Mouse (Mus musculus) liver, embryonic 15.5 days (tissue): ENCODE measurements around the gene Lix1l. TPM values are rescaled to one million over a fixed set of nuclear protein-coding genes. Genes with fewer than 3 reads are reported as not detected.

Experiments used
- ATAC-seq: fragments of 200-750 bp; cut with Nextera tagmentation; 2 replicates; pipeline ENCODE4 v1.8.0; 2017; ENCODE audit warnings: moderate number of reproducible peaks, mild to moderate bottlenecking, moderate library complexity; ENCODE audit not compliant: insufficient read depth
- H3K27ac ChIP-seq: fragments of 300-500 bp; sonication (generic); replicated peaks from 2 replicates; pipeline ENCODE4 v1.5.1; 2015; ENCODE audit warnings: mild to moderate bottlenecking, inconsistent platforms
- H3K27me3 ChIP-seq: fragments of 300-500 bp; sonication (generic); 2 replicates; pipeline ENCODE4 v1.6.1; 2015; ENCODE audit warnings: mild to moderate bottlenecking, inconsistent platforms
- H3K36me3 ChIP-seq: fragments of 300-500 bp; sonication (generic); replicated peaks from 2 replicates; pipeline ENCODE4 v1.6.1; 2015; ENCODE audit warnings: moderate library complexity, mild to moderate bottlenecking, inconsistent platforms
- H3K4me1 ChIP-seq: fragments of 300-500 bp; sonication (generic); replicated peaks from 2 replicates; pipeline ENCODE4 v1.6.1; 2015; ENCODE audit warnings: inconsistent platforms
- H3K4me2 ChIP-seq: fragments of 300-500 bp; sonication (generic); 2 replicates; pipeline ENCODE4 v1.6.1; 2015; ENCODE audit warnings: moderate library complexity, mild to moderate bottlenecking, inconsistent platforms
- H3K4me3 ChIP-seq: fragments of 300-500 bp; sonication (generic); replicated peaks from 2 replicates; pipeline ENCODE4 v1.5.1; 2015; ENCODE audit warnings: mild to moderate bottlenecking, inconsistent platforms
- H3K9ac ChIP-seq: fragments of 300-500 bp; sonication (generic); 2 replicates; pipeline ENCODE4 v1.6.1; 2015; ENCODE audit warnings: moderate library complexity, mild to moderate bottlenecking, inconsistent platforms
- H3K9me3 ChIP-seq: fragments of 300-500 bp; sonication (generic); replicated peaks from 2 replicates; pipeline ENCODE4 v1.6.1; 2016; ENCODE audit warnings: inconsistent platforms
- WGBS: fragments of 180-500 bp; shearing (Covaris S2); methylation state at CpG from one replicate; pipeline ENCODE4 v1.1.7; 2015; ENCODE audit warnings: mixed read lengths; ENCODE audit not compliant: insufficient replicate concordance; 5-methylcytosine and 5-hydroxymethylcytosine counted together
- polyA plus RNA-seq: library from polyadenylated mRNA; unstranded; fragments of >200 nt; fragmentation: Nextera tagmentation; extraction: Ambion mirVana; gene quantifications from 2 replicates; pipeline ENCODE4 v1.2.1, GENCODE M21; 2015

The Lix1l gene
- 0.47 and 0.64 TPM in 2 replicates for polyA plus RNA-seq

DNA sequence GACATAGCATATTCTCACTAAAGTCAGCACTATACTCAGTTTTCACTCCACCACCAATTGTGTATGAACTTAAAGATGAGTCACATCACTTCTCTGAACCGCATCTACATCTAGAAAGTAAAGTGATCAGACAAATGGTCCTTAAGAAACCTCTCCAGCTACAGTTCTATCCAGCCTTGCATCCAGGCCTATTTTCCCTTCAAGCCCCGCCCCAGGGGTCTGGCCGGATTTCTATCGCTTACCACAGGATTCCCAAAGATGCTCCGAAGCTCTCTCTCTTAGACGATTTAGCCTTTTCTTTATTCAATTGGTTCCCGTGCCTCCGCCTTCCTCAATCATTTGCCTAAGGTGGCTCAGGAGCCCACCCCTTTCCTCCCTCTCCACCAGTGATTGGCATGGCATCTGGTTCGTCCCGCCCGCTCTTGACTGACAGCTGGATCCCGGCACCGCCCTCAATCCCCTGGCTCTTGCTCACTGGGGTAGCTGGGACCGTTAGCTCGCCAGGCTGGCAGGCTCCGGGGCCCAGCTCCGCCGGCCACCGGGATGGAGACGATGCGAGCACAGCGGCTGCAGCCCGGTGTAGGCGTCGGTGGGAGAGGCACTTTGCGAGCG is at the start of gene Lix1l:
Gene Lix1l, plus strand, starts transcription at position 511 of the 612 bp plus-strand sequence.
- peaks cover 85% of the 10 kb centered on the region for H3K27me3 ChIP-seq
- H3K9ac ChIP-seq: peak within 1 kb of the TSS; percentile 52; the same call in 1 of the 2 replicates
- H3K36me3 ChIP-seq: no peaks in the 10 kb centered on the region
- H3K4me2 ChIP-seq: peak within 1 kb of the TSS; percentile 85
- H3K4me3 ChIP-seq: peak within 1 kb of the TSS; percentile 64
- peak within 1 kb of the TSS; percentile 51; the same call in 1 of the 2 replicates for H3K27ac ChIP-seq
- WGBS: 2% methylated on average over 27 of the region's 27 CpGs
- H3K9me3 ChIP-seq: no peaks in the 10 kb centered on the region
- H3K4me1 ChIP-seq: peaks cover 43% of the 10 kb centered on the region
- ATAC-seq: peak; percentile 87

DNA sequence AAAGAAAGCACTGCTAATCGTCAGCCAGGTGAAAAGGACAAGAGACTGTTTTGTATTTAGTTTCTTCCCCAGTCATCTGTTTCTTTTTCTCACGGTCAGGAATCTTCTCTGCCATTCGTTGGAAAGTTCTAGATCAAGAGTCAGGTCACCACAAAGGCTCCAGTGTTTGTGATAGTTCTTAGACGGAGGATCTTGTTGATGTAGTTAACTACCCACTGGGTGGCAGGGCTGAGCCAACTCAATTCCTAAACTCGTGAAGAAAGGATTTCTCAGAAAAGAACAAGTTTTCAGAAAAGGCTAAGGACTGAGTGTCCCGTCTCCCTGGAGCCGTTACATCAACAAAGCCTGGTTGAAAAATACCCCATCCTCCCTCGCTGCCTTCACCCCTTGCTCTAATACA is 49.7 kb upstream of the Lix1l start:
- ATAC-seq: no peak
- H3K4me2 ChIP-seq: no peak overlapping the region
- no peak overlapping the region for H3K9ac ChIP-seq
- H3K4me3 ChIP-seq: no peak overlapping the region
- H3K4me1 ChIP-seq: peaks cover 26% of the 10 kb centered on the region
- WGBS: 14% methylated on average over 8 of the region's 8 CpGs
- no peaks in the 10 kb centered on the region for H3K27me3 ChIP-seq
- no peak overlapping the region for H3K27ac ChIP-seq
- H3K9me3 ChIP-seq: no peaks in the 10 kb centered on the region
- H3K36me3 ChIP-seq: no peaks in the 10 kb centered on the region

DNA sequence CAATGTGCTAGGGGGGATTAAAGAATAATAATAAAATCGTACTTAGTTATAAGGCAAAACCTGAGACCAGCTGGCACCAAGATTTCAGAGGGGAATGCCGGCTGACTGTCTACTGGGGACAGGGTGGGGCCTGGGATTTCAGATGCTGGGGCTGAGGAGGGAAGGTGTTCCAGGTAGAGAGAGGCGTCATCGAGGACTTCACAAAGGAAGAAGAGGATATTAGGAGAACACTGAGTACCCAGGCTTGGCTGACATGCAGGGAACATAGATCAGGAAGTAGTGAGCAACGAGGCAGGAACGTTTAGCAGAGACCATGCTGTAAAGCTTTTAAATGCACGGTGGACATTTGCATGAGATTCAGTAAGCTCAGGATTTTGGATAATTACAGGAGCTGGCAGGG is 49.1 kb upstream of the Lix1l start:
- H3K4me3 ChIP-seq: no peak overlapping the region
- no peaks in the 10 kb centered on the region for H3K36me3 ChIP-seq
- 44% methylated on average over 7 of the region's 7 CpGs for WGBS
- H3K4me1 ChIP-seq: peaks cover 33% of the 10 kb centered on the region
- no peak overlapping the region for H3K27ac ChIP-seq
- H3K4me2 ChIP-seq: no peak overlapping the region
- H3K9ac ChIP-seq: no peak overlapping the region
- H3K27me3 ChIP-seq: no peaks in the 10 kb centered on the region
- no peak for ATAC-seq
- H3K9me3 ChIP-seq: no peaks in the 10 kb centered on the region

DNA sequence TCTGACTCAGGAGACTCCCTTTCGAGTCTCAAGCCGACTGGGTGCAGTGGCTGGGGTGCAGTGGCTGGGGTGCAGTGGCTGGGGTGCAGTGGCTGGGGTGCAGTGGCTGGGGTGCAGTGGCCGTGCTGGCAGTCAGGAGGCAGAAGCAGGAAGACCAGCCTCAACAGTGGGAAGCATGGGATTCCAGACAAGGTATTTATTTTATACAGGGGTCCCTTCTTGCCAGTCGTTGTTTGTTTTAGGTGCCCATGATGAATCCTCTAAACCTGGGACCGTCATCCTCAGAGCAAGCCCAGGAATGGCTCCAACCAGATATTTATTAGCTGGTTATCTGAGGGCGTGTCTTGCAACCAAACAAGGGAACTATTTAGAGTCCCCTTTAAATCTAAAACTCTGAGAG is 47.3 kb upstream of the Lix1l start:
- H3K9me3 ChIP-seq: no peaks in the 10 kb centered on the region
- H3K4me3 ChIP-seq: no peak overlapping the region
- H3K27me3 ChIP-seq: no peaks in the 10 kb centered on the region
- peaks cover 37% of the 10 kb centered on the region for H3K4me1 ChIP-seq
- H3K4me2 ChIP-seq: no peak overlapping the region
- ATAC-seq: no peak
- H3K27ac ChIP-seq: no peak overlapping the region
- no peak overlapping the region for H3K9ac ChIP-seq
- H3K36me3 ChIP-seq: no peaks in the 10 kb centered on the region
- 36% methylated on average over 6 of the region's 6 CpGs for WGBS

DNA sequence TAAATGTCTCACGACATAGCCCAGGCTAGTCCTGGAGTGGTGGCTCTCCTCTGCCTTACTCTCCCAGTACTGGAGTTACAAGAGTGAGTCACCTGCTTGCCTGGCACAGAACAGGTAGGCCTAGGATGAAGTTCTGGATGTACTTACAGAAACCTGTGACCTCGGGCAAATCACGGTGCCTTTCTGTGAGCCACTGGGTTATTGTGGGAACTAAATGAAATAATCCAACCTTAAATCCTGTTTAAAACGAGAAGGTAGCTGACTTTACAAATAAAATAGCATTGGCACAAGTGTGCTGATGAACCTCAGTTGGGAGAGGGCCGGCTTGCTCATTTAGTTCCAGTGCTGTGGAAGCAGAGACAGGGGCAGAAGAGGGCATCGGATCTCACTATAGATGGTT is 46.7 kb upstream of the Lix1l start:
- ATAC-seq: no peak
- WGBS: 74% methylated on average over 6 of the region's 6 CpGs
- Histone ChIP-seq H3K4me3 (no peak overlapping the region), H3K4me1 (peaks cover 38% of the 10 kb centered on the region), H3K27ac (no peak overlapping the region), H3K4me2 (no peak overlapping the region), H3K36me3 (peaks cover 3% of the 10 kb centered on the region), H3K9ac (no peak overlapping the region), H3K27me3 (no peaks in the 10 kb centered on the region), H3K9me3 (no peaks in the 10 kb centered on the region)

DNA sequence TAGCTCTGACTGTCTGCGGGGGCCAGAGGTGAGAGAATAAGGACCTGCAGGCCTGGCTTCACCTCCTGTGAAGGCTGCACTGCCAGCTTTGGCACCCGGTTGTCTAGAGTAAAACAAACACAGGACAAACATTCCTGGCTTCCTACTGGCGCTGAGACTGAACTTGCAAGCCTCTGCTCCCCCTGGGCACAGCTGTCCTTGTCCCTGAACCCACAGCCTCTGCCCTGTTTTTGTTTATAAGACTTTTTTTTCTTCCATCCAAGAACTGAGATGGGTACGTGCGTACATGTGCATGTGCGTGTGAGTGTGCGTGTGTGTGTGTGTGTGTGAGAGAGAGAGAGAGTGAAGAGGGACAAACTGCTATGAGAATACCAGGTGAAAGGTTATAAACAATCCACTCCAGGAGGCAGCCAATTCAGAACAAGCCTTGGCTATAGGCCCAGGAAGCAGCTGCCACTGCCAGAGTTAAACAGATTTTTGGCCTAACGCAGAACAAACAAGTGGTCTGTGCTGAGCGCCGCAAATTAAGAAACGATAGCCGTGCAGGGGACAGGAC is 45.8 kb upstream of the Lix1l start:
- Histone ChIP-seq H3K27me3 (no peaks in the 10 kb centered on the region), H3K9ac (no peak overlapping the region), H3K9me3 (no peaks in the 10 kb centered on the region), H3K4me3 (no peak overlapping the region), H3K4me2 (no peak overlapping the region), H3K36me3 (peaks cover 12% of the 10 kb centered on the region), H3K4me1 (peaks cover 47% of the 10 kb centered on the region), H3K27ac (peak overlapping the region; percentile 70)
- no peak for ATAC-seq
- 70% methylated on average over 12 of the region's 12 CpGs for WGBS

DNA sequence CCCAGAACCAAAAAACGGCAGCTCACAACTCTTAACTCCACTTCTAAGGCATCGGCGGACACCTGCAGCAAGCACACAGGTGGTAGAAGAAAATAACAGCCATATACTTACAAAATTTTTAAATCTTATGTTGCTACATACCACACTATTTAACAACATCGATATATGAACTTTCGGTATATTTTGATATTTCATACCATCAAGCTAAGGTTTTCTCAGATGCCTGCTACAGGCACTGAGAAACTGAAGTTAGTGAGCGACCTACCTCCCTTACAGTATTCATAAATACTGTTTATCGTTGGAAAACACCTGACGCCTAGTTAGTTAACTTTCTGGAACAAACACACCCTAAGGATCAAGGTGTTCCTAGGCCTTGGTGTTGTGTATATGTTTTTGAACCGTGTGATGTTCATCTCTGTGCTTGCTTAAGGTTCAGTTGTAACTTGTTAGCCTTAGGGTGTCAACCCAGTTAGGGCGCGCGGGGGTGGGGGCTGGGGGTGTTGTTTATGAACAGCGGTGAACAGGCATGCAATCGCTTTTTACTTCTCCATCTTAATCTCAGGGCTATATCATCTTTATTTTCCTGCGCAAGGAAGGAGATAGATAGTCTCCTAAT is 44.8 kb upstream of the Lix1l start:
- Histone ChIP-seq H3K9ac (peak overlapping the region; percentile 75), H3K4me3 (peak overlapping the region; percentile 75)
- ATAC-seq: no peak

DNA sequence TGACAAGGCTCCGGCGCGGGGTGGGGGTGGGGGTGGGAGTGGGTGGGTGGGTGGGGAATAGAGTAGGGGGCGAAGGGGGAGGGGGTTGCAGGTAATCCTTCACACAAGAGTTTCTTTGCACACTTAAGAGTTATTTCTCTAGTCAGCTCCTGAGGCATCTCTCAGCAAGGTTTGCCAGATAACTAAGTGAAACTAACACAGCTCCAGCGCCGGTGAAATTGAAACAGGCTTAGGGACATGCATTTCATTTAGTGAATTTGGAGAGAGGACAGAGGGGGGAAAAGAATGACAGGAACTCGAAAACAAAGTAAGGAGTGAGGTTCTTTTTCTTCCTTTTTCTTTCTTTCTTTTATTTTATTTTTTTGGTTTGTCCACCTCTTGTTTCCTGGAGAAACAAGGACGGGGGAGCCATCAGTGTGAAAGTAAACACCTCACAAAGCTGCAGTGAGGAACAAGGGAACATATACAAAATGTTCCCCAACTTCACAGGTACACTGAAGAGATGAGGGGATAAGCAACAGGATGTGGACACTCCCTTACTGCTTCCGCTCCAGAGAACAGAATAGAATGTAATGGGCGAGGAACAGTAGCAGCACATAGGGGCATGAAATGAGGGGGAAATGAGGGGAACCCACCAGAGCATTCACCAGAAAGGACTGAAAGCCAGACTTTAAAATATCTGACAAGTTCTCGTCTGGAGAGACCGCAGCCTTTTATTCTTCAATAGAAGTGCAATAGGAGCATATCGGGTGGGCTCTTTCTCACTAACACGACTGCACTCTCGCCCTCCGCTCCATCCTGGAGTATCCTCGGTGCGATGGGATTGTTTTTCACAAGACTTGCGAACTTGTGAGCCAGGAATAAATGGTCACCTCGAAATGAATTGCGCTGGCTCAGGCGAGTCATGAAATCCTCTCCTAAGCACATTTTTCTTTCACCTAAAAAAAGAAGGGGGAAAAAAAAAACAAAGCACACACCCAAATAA is 44.0 kb upstream of the Lix1l start:
- 1% methylated on average over 22 of the region's 22 CpGs for WGBS
- Histone ChIP-seq H3K27me3 (no peaks in the 10 kb centered on the region), H3K9ac (peak overlapping the region; percentile 75), H3K27ac (peak overlapping the region; percentile 89), H3K4me1 (peaks cover 57% of the 10 kb centered on the region), H3K36me3 (peaks cover 26% of the 10 kb centered on the region), H3K9me3 (no peaks in the 10 kb centered on the region), H3K4me3 (peak overlapping the region; percentile 75), H3K4me2 (peak overlapping the region; percentile 84)
- ATAC-seq: 0 out of 2 replicates have a peak, but pooled peaks have one; percentile 22

More for the DNA sequence above, 44.8 kb upstream of the Lix1l start:
- peaks cover 57% of the 10 kb centered on the region for H3K4me1 ChIP-seq
- no peaks in the 10 kb centered on the region for H3K27me3 ChIP-seq
- peak overlapping the region; percentile 84 for H3K4me2 ChIP-seq
- peaks cover 22% of the 10 kb centered on the region for H3K36me3 ChIP-seq
- 59% methylated on average over 15 of the region's 15 CpGs for WGBS
- 0 out of 2 replicates have a peak overlapping the region, but pooled peaks have one; percentile 89 for H3K27ac ChIP-seq
- H3K9me3 ChIP-seq: no peaks in the 10 kb centered on the region

DNA sequence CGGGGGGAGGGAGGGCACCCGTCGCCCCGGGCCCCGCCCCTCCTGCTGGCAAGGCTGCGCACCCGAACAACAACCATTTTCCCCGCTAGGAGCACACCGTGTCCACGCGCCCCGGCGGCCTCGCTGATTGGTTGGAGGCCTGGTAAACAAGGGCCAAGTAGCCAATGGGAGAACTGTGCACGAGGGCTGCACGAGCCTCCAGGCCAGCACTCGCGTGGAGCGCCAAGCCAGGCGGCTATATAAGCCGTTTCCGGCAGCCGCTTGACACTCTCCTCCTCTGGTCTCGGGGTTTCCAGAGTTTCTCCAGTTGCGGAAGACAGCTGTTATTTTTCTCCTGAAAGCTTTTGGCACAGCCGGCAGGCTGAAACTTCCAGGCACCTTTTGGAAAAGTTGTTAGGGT is 43.3 kb upstream of the Lix1l start, which contains the start of gene Txnip:
Gene Txnip, plus strand, starts transcription at position 264 of the 400 bp plus-strand sequence.
- Histone ChIP-seq H3K9ac (peak within 1 kb of the TSS; percentile 87), H3K9me3 (no peaks in the 10 kb centered on the region), H3K4me3 (peak within 1 kb of the TSS; percentile 75), H3K4me2 (peak within 1 kb of the TSS; percentile 84), H3K36me3 (peaks cover 26% of the 10 kb centered on the region), H3K27me3 (no peaks in the 10 kb centered on the region), H3K27ac (peak within 1 kb of the TSS; percentile 89), H3K4me1 (peaks cover 62% of the 10 kb centered on the region)
- ATAC-seq: peak; percentile 97
- under 1% methylated on average over 26 of the region's 26 CpGs for WGBS

DNA sequence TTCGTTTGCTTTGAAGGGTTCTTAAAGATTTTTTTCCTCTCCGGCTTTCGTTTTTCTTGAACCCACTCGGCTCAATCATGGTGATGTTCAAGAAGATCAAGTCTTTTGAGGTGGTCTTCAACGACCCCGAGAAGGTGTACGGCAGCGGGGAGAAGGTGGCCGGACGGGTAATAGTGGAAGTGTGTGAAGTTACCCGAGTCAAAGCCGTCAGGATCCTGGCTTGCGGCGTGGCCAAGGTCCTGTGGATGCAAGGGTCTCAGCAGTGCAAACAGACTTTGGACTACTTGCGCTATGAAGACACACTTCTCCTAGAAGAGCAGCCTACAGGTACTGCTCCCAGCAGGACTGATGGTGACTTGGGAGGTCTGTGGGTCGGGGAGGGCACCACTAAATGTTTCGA is 42.8 kb upstream of the Lix1l start:
- peak overlapping the region; percentile 75 for H3K4me3 ChIP-seq
- H3K36me3 ChIP-seq: peaks cover 26% of the 10 kb centered on the region
- peak overlapping the region; percentile 87 for H3K9ac ChIP-seq
- H3K4me2 ChIP-seq: peak overlapping the region; percentile 84
- ATAC-seq: peak; percentile 22
- H3K27me3 ChIP-seq: no peaks in the 10 kb centered on the region
- under 1% methylated on average over 17 of the region's 17 CpGs for WGBS
- peak overlapping the region; percentile 89 for H3K27ac ChIP-seq
- H3K9me3 ChIP-seq: no peaks in the 10 kb centered on the region
- peaks cover 62% of the 10 kb centered on the region for H3K4me1 ChIP-seq
